Mouse (Mus musculus): ENCODE results near the gene Hoxc13. TPM values are rescaled to one million over a fixed set of nuclear protein-coding genes. Genes with fewer than 3 reads are reported as not detected.

Gene Hoxc13
- polyA plus RNA-seq, 1 experiment from 2014 or later, result not detected

DNA sequence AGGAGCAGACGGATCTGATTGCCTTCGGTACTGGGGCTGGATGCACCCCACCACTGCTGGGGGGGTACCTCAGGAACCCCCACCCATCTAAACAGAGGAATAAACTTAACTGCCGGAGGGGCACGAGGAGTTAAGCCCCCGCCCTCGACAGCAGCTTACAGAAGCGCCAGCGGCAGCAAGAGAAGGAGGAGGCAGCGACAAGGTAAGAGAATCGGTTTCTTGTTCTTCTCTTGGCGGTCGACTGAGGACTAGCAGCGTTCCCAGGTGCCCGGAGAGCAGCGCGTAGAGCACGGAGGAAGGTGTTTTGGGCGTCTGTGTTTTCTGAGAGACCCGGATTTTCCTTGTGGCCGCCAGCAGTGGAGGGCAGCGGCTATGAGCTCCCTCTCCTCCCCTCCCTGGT is 51.4 kb downstream of the Hoxc13 start:
- WGBS, result under 1% methylated on average over 21 of the region's 21 CpGs
- DNase-seq (ENCODE audit: low spot score), result no peak
- Histone ChIP-seq H3K27me3 (ENCODE audit: low read depth, poor library complexity, severe bottlenecking) (peaks cover 100% of the 10 kb centered on the region), H3K36me3 (no peaks in the 10 kb centered on the region), H3K4me3 (no peak overlapping the region), H3K27ac (replicated peaks) (no peak overlapping the region), H3K9me3 (replicated peaks) (no peaks in the 10 kb centered on the region), H3K4me1 (no peaks in the 10 kb centered on the region)

DNA sequence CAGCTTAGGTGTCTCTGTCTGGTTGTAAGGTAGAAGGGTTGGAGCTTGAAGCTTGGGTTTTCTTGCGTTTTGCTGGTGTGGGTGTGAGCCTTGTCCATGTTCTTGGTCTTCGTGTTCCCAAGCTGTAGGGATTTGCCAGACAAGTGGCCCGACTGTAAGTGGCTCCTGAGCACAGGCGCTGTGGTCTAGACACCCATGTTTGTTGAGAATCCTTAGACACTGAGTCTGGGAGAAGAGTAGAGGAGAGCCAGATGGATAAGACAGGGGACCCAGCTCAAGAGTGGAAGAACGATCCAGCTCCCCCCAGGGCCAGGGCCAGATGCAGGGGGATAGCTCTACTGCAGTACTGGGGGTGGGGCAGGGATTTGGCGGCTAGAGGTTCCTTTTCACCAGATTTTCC is 51.9 kb downstream of the Hoxc13 start:
- 1% methylated on average over 6 of the region's 6 CpGs for WGBS
- Histone ChIP-seq H3K4me1 (no peaks in the 10 kb centered on the region), H3K4me3 (no peak overlapping the region), H3K9me3 (replicated peaks) (no peaks in the 10 kb centered on the region), H3K27me3 (ENCODE audit: low read depth, poor library complexity, severe bottlenecking) (peaks cover 100% of the 10 kb centered on the region), H3K36me3 (no peaks in the 10 kb centered on the region), H3K27ac (replicated peaks) (no peak overlapping the region)
- DNase-seq (ENCODE audit: low spot score), result no peak

DNA sequence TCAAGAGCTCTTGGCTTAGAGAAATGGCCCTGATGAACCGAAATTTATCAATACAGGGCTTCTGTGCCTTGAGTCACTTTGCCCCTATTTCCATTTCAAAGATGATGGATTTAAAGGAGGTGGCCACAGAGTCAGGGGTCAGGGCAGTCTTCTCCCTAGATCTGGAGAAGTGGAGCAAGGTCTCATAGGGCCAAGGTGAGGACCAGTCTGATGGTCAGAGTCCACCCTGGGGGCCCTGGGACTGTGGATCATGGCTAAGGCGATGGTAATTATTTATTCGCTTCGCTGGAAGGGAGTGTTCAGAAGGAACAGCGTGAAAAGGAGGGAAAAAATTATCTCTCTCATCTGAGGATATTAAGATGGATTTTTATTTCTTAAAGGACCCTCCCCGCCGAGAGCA is 54.1 kb downstream of the Hoxc13 start:
- no peak for DNase-seq (ENCODE audit: low spot score)
- peaks cover 100% of the 10 kb centered on the region for H3K27me3 ChIP-seq (ENCODE audit: low read depth, poor library complexity, severe bottlenecking)
- WGBS, result 4% methylated on average over 7 of the region's 7 CpGs

DNA sequence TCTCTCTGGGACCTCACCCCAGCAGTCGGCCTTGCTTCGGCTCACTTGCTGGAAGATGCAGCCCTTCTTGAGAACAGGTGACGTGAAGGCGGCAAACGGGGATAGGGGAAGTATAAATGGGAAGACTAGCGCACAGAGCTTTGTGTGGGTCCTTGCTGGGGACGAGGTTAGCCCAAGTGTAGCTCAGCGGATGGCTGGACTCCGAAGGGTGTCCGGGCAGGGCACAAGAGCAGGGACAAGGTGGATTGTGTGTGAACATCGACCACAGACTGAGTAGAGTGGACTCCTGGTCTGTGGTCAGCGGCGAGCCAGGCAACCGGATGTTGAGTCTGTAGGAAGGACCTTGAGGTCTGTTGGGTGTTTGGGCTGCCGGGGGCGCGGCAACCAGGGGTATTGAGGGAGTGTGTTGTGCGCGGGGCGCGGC is 54.8 kb downstream of the Hoxc13 start:
- no peak overlapping the region for H3K27ac ChIP-seq (replicated peaks)
- H3K4me3 ChIP-seq, result no peak overlapping the region
- WGBS, result 3% methylated on average over 21 of the region's 21 CpGs
- no peaks in the 10 kb centered on the region for H3K4me1 ChIP-seq
- DNase-seq (ENCODE audit: low spot score), result peak; percentile 63
- no peaks in the 10 kb centered on the region for H3K9me3 ChIP-seq (replicated peaks)
- peaks cover 100% of the 10 kb centered on the region for H3K27me3 ChIP-seq (ENCODE audit: low read depth, poor library complexity, severe bottlenecking)
- H3K36me3 ChIP-seq, result no peaks in the 10 kb centered on the region

More for the DNA sequence above, 54.1 kb downstream of the Hoxc13 start:
- Histone ChIP-seq H3K9me3 (replicated peaks) (no peaks in the 10 kb centered on the region), H3K27ac (replicated peaks) (no peak overlapping the region), H3K4me3 (no peak overlapping the region), H3K4me1 (no peaks in the 10 kb centered on the region), H3K36me3 (no peaks in the 10 kb centered on the region)

DNA sequence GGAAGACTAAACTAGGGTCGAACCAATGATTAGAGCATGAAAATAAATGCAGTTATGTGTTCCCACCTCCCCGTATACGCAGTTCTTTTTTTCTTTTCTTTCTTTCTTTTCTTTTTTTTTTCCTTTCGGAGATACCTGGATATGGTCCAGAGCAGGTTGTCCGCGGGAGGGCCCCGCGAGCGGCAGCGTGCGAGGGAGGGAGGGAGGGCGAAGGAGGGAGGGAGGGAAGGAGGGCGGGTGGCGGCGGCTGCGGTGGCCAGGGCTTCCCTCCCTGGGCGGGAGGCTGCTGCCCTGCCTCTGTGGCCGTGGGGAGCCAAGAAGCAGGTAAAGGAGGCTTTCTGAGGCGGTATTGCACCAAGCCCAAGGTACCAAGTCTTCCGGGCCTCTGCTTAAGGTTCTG is 55.3 kb downstream of the Hoxc13 start, which contains the start of gene Hoxc9:
Gene Hoxc9, plus strand, starts transcription at position 269 of the 400 bp plus-strand sequence.
- no peak for DNase-seq (ENCODE audit: low spot score)
- H3K27ac ChIP-seq (replicated peaks), result no peak within 1 kb of the TSS
- H3K4me3 ChIP-seq, result no peak within 1 kb of the TSS
- peaks cover 100% of the 10 kb centered on the region for H3K27me3 ChIP-seq (ENCODE audit: low read depth, poor library complexity, severe bottlenecking)
- H3K4me1 ChIP-seq, result peaks cover 4% of the 10 kb centered on the region
- WGBS, result under 1% methylated on average over 18 of the region's 20 CpGs
- no peaks in the 10 kb centered on the region for H3K36me3 ChIP-seq
- H3K9me3 ChIP-seq (replicated peaks), result no peaks in the 10 kb centered on the region

DNA sequence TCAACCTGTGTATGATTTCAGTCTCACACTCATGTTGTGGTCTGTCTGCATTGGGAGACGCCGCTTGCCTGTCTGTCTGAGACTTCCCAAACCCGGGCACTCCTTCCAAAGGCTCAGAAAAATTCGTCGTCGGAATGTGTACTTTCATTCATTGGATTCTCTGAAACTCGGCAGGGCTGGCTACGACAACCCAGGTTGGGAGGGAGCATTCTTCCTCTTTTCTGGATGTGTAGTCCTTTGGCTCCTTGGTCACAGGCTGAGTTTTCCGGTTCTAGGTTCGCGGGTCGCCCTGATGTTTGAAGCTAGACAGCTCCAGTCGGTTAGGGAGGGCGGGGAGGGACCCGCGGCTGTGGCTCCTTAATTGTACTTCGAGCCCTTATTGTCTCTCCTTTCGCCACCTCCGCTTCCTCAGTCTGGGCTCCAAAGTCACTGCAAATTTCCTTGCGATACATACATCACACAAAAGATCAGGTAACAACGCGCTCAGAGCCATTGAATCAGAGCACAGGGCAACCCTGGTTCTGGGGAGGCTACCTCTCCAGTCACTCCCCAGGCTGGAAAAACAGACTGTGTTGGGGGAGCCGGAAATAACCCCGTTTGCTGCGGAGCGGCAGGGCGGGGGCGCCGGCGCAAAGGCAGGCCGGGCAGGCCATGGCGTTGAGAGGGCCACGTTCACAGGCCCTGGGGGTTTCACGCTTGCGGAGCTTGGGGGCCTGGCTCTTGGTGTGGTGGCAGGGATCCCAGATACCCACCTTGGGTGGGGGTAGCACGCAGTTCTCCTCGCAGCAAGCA is 55.9 kb downstream of the Hoxc13 start:
- DNase-seq (ENCODE audit: low spot score), result peak; percentile 55

DNA sequence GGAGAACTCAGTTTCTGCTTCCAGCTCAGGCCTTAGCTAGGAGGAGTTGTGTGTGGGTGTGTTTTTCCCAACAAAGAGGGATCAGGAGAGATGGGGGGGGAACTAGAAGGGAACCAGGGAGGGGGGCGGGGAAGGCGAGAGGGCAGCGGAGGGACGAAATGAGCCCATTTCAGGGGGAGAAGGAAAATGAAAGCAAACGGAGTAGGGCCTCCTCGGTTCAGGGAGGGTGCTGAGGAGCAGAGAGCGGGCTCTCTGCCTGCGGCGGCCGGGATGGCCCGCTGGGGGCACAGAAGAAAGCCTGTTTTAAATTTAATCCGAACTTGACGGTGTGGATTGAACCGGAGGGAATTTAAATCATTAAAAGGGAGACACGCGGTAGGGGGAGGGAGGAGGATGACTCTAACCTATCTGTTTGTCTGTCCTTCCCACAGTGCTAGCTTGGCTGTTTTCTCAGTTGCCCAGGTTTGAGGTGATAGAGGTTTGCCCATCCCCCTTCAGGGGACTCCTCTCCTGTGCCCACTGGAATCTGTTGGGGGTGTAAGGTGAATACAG is 56.6 kb downstream of the Hoxc13 start:
- H3K36me3 ChIP-seq, result no peaks in the 10 kb centered on the region
- under 1% methylated on average over 16 of the region's 16 CpGs for WGBS

More for the DNA sequence above, 55.9 kb downstream of the Hoxc13 start:
- Histone ChIP-seq H3K4me1 (peaks cover 10% of the 10 kb centered on the region), H3K27ac (replicated peaks) (no peak overlapping the region), H3K27me3 (ENCODE audit: low read depth, poor library complexity, severe bottlenecking) (peaks cover 100% of the 10 kb centered on the region), H3K4me3 (no peak overlapping the region), H3K9me3 (replicated peaks) (no peaks in the 10 kb centered on the region), H3K36me3 (no peaks in the 10 kb centered on the region)
- WGBS, result 1% methylated on average over 37 of the region's 37 CpGs

More for the DNA sequence above, 56.6 kb downstream of the Hoxc13 start:
- Histone ChIP-seq H3K27ac (replicated peaks) (no peak overlapping the region), H3K4me3 (no peak overlapping the region), H3K9me3 (replicated peaks) (no peaks in the 10 kb centered on the region), H3K4me1 (peaks cover 14% of the 10 kb centered on the region), H3K27me3 (ENCODE audit: low read depth, poor library complexity, severe bottlenecking) (peaks cover 100% of the 10 kb centered on the region)
- DNase-seq (ENCODE audit: low spot score), result no peak

Small RNA genes within 50 kb of the gene (microRNA-seq; reads per million reads assigned to microRNA genes)
- 4.2 reads per million, percentile 9 among the genes with 10 or more reads in this experiment for gene Mir196a-2

Other genes with a start within 250 kb of the Hoxc13 start
- gene Atp5g2, start 248.8 kb upstream of the Hoxc13 start, polyA plus RNA-seq (2016; fragmentation: Nextera tagmentation; extraction: Ambion mirVana), result 62.3 and 73.7 TPM in 2 replicates
- gene Calcoco1, start 198.9 kb upstream of the Hoxc13 start, polyA plus RNA-seq (2016; fragmentation: Nextera tagmentation; extraction: Ambion mirVana), result 26.0 and 31.1 TPM in 2 replicates
- not detected in 2 replicates for gene Hoxc12, start 15.7 kb downstream of the Hoxc13 start, polyA plus RNA-seq (2016; fragmentation: Nextera tagmentation; extraction: Ambion mirVana)
- gene Hoxc11, start 33.3 kb downstream of the Hoxc13 start, polyA plus RNA-seq (2016; fragmentation: Nextera tagmentation; extraction: Ambion mirVana), result not detected in 2 replicates
- not detected in 2 replicates for gene Hoxc10, start 45.7 kb downstream of the Hoxc13 start, polyA plus RNA-seq (2016; fragmentation: Nextera tagmentation; extraction: Ambion mirVana)
- 0.04 and 0.06 TPM in 2 replicates for gene Hoxc5, start 46.3 kb downstream of the Hoxc13 start, polyA plus RNA-seq (2016; fragmentation: Nextera tagmentation; extraction: Ambion mirVana)
- not detected in 2 replicates for gene Hoxc9, start 55.3 kb downstream of the Hoxc13 start, polyA plus RNA-seq (2016; fragmentation: Nextera tagmentation; extraction: Ambion mirVana)
- not detected in 2 replicates for gene Hoxc8, start 69.5 kb downstream of the Hoxc13 start, polyA plus RNA-seq (2016; fragmentation: Nextera tagmentation; extraction: Ambion mirVana)
- gene Hoxc6, start 77.2 kb downstream of the Hoxc13 start, polyA plus RNA-seq (2016; fragmentation: Nextera tagmentation; extraction: Ambion mirVana), result not detected in 2 replicates
- gene Hoxc4, start 97.8 kb downstream of the Hoxc13 start, polyA plus RNA-seq (2016; fragmentation: Nextera tagmentation; extraction: Ambion mirVana), result not detected in 2 replicates
- gene Smug1, start 246.0 kb downstream of the Hoxc13 start, polyA plus RNA-seq (2016; fragmentation: Nextera tagmentation; extraction: Ambion mirVana), result 24.6 and 26.4 TPM in 2 replicates

Measured in midbrain, embryonic 10.5 days (tissue).